Mouse (Mus musculus) ovary, adult 2 months (tissue): Measurements from ENCODE around the gene Tmem104. TPM values are rescaled to one million over a fixed set of nuclear protein-coding genes. Genes with fewer than 3 reads are reported as not detected.

Experiments used
- polyA plus RNA-seq: library from polyadenylated mRNA; depleted of rRNA; stranded (reverse); fragments of >200 nt; gene quantifications from 2 replicates; pipeline ENCODE4 v1.2.3, GENCODE M21; 2012; rRNA removed

Gene Tmem104
- 25.3 and 25.6 TPM in 2 replicates for polyA plus RNA-seq

GRCm38 (mm10) chr11:115187224-115187639 is at the start of gene Tmem104:
TSS of gene Tmem104 (plus strand) at chr11:115187487.

GRCm38 (mm10) chr11:115162832-115163480 is 24.3 kb upstream of the Tmem104 start, which contains the start of gene Slc9a3r1:
TSS of gene Slc9a3r1 (plus strand) at chr11:115163341.

GRCm38 (mm10) chr11:115187693-115188092 is 406 bp downstream of the Tmem104 start, which contains the start of gene Nat9:
TSS of gene Nat9 (minus strand) at chr11:115187859.

GRCm38 (mm10) chr11:115267061-115267883 is 80.0 kb downstream of the Tmem104 start, which contains the start of gene Grin2c:
TSS of gene Grin2c (minus strand) at chr11:115267243.

GRCm38 (mm10) chr11:115276780-115277603 is 89.7 kb downstream of the Tmem104 start, which contains the start of gene Fdxr:
TSS of gene Fdxr (minus strand) at chr11:115277050.

Other genes starting within 250 kb of the Tmem104 start
- 0.36 TPM in 1 of 2 replicates, not detected in the other for gene Cd300c, start 218.3 kb upstream of the Tmem104 start, polyA plus RNA-seq
- gene Cd300ld, start 197.6 kb upstream of the Tmem104 start, polyA plus RNA-seq: 1.3 and 1.7 TPM in 2 replicates
- gene Cd300c2, start 185.6 kb upstream of the Tmem104 start, polyA plus RNA-seq: 4.0 and 5.3 TPM in 2 replicates
- 0.28 TPM in 1 of 2 replicates, not detected in the other for gene Cd300ld2, start 171.3 kb upstream of the Tmem104 start, polyA plus RNA-seq
- gene Cd300ld4, start 160.5 kb upstream of the Tmem104 start, polyA plus RNA-seq: 1.4 and 1.7 TPM in 2 replicates
- 0.68 and 1.7 TPM in 2 replicates for gene Cd300ld5, start 149.7 kb upstream of the Tmem104 start, polyA plus RNA-seq
- 12.6 and 13.7 TPM in 2 replicates for gene Cd300ld3, start 139.1 kb upstream of the Tmem104 start, polyA plus RNA-seq
- 0.25 and 0.31 TPM in 2 replicates for gene Cd300e, start 125.3 kb upstream of the Tmem104 start, polyA plus RNA-seq
- gene Rab37, start 96.1 kb upstream of the Tmem104 start, polyA plus RNA-seq: 2.0 and 2.7 TPM in 2 replicates
- gene Cd300lf, start 53.5 kb upstream of the Tmem104 start, polyA plus RNA-seq: 1.3 and 1.5 TPM in 2 replicates
- 62.3 and 69.3 TPM in 2 replicates for gene Slc9a3r1, start 24.1 kb upstream of the Tmem104 start, polyA plus RNA-seq
- gene Nat9, start 372 bp downstream of the Tmem104 start, polyA plus RNA-seq: 40.2 and 52.1 TPM in 2 replicates
- 14.8 and 16.5 TPM in 2 replicates for gene Grin2c, start 79.8 kb downstream of the Tmem104 start, polyA plus RNA-seq
- gene Fdxr, start 89.6 kb downstream of the Tmem104 start, polyA plus RNA-seq: 341 and 408 TPM in 2 replicates
- 45.9 and 48.3 TPM in 2 replicates for gene Fads6, start 110.2 kb downstream of the Tmem104 start, polyA plus RNA-seq
- 0.07 and 0.10 TPM in 2 replicates for gene Otop2, start 119.7 kb downstream of the Tmem104 start, polyA plus RNA-seq
- 9.8 and 10.6 TPM in 2 replicates for gene Ush1g, start 134.6 kb downstream of the Tmem104 start, polyA plus RNA-seq
- gene Otop3, start 147.2 kb downstream of the Tmem104 start, polyA plus RNA-seq: not detected in 2 replicates
- 20.6 and 25.5 TPM in 2 replicates for gene Hid1, start 180.3 kb downstream of the Tmem104 start, polyA plus RNA-seq
- gene Cdr2l, start 194.4 kb downstream of the Tmem104 start, polyA plus RNA-seq: 38.3 and 39.4 TPM in 2 replicates
- gene Mrpl58, start 216.3 kb downstream of the Tmem104 start, polyA plus RNA-seq: 82.6 and 93.1 TPM in 2 replicates
- 25.6 and 65.5 TPM in 2 replicates for gene Atp5h, start 232.5 kb downstream of the Tmem104 start, polyA plus RNA-seq
- gene Kctd2, start 232.6 kb downstream of the Tmem104 start, polyA plus RNA-seq: 37.4 and 39.1 TPM in 2 replicates